In genomic region chr16:48675607-48676006, GRCm38 (mm10) we compare ENCODE assay signal across 8 mouse cellular contexts.
A peak's percentile ranks its signal among the peaks of the same experiment; 100 is the strongest.
DNase-seq lines count a peak whose midpoint lies in the region; ATAC-seq lines count a peak whose summit lies in the region.

No protein-coding gene starts in this region.

- peak; percentile 91 for ATAC-seq in forebrain, embryonic 13.5 days
- ATAC-seq in hindbrain, embryonic 12.5 days (ENCODE audit: low FRiP score): peak; percentile 72

- H3K4me1 ChIP-seq in forebrain, embryonic 13.5 days: no peaks in the 10 kb centered on the region
- no peaks in the 10 kb centered on the region for H3K4me1 ChIP-seq in hindbrain, embryonic 12.5 days

- H3K27ac ChIP-seq in forebrain, embryonic 13.5 days: no peak overlapping the region
- no peak overlapping the region for H3K27ac ChIP-seq in hindbrain, embryonic 12.5 days

- H3K27me3 ChIP-seq in forebrain, embryonic 13.5 days: no peaks in the 10 kb centered on the region
- H3K27me3 ChIP-seq in hindbrain, embryonic 12.5 days: no peaks in the 10 kb centered on the region

- H3K4me2 ChIP-seq in forebrain, embryonic 13.5 days: no peak overlapping the region
- H3K4me2 ChIP-seq in hindbrain, embryonic 12.5 days (replicated peaks): no peak overlapping the region

- DNase-seq in ES-CJ7 (ENCODE audit: low read depth, low spot score): peak; percentile 90
- peak; percentile 27 for DNase-seq in c-Kit-positive CD71-positive TER-119-negative erythroid progenitor cells, embryonic 14.5 days (ENCODE audit: low read depth)
- peak; percentile 32 for DNase-seq in layer of hippocampus, adult 9-11 months
- DNase-seq in lung, postnatal 36 days: peak; percentile 69
- peak; percentile 85 for DNase-seq in retina, postnatal 1 day
- DNase-seq in thymus, postnatal 36 days: peak; percentile 84 to 85

- 18% methylated on average over 10 of the region's 10 CpGs for WGBS in forebrain, embryonic 13.5 days
- WGBS in hindbrain, embryonic 12.5 days: 20% methylated on average over 10 of the region's 10 CpGs

- H3K9ac ChIP-seq in forebrain, embryonic 13.5 days: no peak overlapping the region
- H3K9ac ChIP-seq in hindbrain, embryonic 12.5 days: no peak overlapping the region

- H3K36me3 ChIP-seq in forebrain, embryonic 13.5 days (ENCODE audit: poor library complexity, severe bottlenecking): no peaks in the 10 kb centered on the region
- H3K36me3 ChIP-seq in hindbrain, embryonic 12.5 days: no peaks in the 10 kb centered on the region

- no peak overlapping the region for H3K4me3 ChIP-seq in forebrain, embryonic 13.5 days
- H3K4me3 ChIP-seq in hindbrain, embryonic 12.5 days: no peak overlapping the region

- H3K9me3 ChIP-seq in forebrain, embryonic 13.5 days (replicated peaks): no peaks in the 10 kb centered on the region
- H3K9me3 ChIP-seq in hindbrain, embryonic 12.5 days (replicated peaks): no peaks in the 10 kb centered on the region

Comparison
In these comparisons a context has a peak if more than half of its experiments do, and no peak if none do; other contexts are left out.
1. DNase-seq: peak in every context shown above with its lines; median percentile 90 in ES-CJ7; 85 in retina, postnatal 1 day; 84 in thymus, postnatal 36 days; 69 in lung, postnatal 36 days; 32 in layer of hippocampus, adult 9-11 months; 27 in c-Kit-positive CD71-positive TER-119-negative erythroid progenitor cells, embryonic 14.5 days.